Mouse (Mus musculus) heart, postnatal 4 days (tissue): ENCODE measurements around the gene Hoxd9. TPM values are rescaled to one million over a fixed set of nuclear protein-coding genes. Genes with fewer than 3 reads are reported as not detected.

Experiments
- DNase-seq: peaks from one replicate; pipeline ENCODE4 v3.0.0; 2021
- total RNA-seq, 2 experiments: library from RNA; stranded (reverse); gene quantifications; 2 replicates each; pipeline ENCODE4 v1.2.3; 2021

The Hoxd9 gene
- total RNA-seq, 2 experiments from 2014 or later = 0.12 to 0.27 TPM

DNA sequence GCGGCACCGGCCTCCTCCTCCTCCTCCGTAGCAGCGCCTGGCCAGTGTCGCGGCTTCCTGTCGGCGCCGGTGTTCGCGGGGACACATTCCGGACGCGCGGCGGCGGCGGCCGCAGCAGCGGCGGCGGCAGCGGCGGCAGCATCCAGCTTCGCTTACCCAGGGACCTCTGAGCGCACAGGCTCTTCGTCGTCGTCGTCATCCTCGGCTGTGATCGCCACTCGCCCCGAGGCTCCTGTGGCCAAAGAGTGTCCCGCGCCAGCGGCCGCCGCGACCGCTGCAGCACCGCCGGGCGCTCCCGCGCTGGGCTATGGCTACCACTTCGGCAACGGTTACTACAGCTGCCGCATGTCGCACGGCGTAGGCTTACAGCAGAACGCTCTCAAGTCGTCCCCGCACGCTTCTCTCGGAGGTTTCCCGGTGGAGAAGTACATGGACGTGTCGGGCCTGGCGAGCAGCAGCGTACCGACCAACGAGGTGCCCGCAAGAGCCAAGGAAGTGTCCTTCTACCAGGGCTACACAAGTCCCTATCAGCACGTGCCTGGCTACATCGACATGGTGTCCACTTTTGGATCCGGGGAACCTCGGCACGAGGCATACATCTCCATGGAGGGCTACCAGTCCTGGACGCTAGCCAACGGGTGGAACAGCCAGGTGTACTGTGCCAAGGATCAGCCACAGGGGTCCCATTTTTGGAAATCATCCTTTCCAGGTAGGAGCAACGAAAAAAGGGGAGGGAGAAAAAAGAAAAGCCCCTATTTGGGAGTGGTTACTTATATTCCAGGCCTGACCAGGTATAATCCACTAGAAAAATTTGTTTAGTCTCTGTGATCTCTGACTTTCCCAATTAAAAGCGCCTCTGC lies 28.9 kb upstream of the Hoxd9 start:
- no peak for DNase-seq

DNA sequence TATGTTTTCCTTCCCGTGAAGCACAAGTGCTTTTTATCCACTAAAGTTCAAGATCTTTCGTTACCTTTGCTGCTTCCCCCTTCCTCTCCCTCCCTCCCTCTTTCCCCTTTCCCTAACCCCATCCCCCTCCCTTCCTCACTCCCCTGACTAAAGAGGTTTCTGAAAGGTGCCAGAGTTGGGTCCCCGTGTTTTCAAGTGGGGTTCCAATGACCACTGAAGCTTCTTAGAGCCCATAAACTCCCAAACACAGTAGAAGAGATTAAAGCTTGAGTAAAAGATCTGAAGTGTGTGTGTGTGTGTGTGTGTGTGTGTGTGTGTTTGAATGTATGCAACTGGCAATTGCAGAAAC lies 28.3 kb upstream of the Hoxd9 start:
- no peak for DNase-seq

GRCm38 (mm10) chr2:74669650-74670235 lies 27.8 kb upstream of the Hoxd9 start:
- DNase-seq = no peak

- no peak for DNase-seq
These were observed 26.8 kb upstream of the Hoxd9 start for GRCm38 (mm10) chr2:74670632-74671188.

- no peak for DNase-seq
These were observed 25.7 kb upstream of the Hoxd9 start for GRCm38 (mm10) chr2:74671847-74672246.

GRCm38 (mm10) chr2:74672481-74673362 lies 24.8 kb upstream of the Hoxd9 start:
- peak; percentile 75 for DNase-seq

DNA sequence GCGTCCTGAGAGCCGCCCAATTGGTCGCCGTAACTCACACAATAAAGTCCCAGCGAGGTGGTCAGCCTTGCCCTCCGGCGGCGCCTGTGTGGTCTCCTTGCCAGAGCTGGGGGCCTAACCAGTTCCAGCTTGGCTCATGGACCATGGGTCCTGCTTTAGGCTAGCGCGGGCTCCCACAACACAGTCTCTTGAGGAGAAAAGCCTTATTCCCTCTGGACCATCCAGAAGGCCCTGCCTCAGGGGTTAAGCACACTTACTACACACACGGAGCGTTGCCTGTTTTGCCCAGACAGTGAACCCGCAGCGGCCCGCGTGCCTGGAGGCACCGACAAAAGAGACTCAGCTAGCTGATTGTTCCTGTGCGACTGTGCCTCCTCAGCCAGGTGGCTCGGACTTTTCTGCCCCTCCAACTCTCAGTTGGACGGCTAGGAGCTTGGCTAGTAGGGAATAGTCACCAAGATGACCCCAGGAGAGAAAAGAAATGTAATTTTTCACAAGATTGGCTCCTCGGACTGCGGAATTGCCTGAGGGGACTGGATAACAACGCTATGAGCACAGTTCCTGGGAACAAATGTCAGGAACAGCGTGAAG lies 23.6 kb upstream of the Hoxd9 start:
- no peak for DNase-seq

DNA sequence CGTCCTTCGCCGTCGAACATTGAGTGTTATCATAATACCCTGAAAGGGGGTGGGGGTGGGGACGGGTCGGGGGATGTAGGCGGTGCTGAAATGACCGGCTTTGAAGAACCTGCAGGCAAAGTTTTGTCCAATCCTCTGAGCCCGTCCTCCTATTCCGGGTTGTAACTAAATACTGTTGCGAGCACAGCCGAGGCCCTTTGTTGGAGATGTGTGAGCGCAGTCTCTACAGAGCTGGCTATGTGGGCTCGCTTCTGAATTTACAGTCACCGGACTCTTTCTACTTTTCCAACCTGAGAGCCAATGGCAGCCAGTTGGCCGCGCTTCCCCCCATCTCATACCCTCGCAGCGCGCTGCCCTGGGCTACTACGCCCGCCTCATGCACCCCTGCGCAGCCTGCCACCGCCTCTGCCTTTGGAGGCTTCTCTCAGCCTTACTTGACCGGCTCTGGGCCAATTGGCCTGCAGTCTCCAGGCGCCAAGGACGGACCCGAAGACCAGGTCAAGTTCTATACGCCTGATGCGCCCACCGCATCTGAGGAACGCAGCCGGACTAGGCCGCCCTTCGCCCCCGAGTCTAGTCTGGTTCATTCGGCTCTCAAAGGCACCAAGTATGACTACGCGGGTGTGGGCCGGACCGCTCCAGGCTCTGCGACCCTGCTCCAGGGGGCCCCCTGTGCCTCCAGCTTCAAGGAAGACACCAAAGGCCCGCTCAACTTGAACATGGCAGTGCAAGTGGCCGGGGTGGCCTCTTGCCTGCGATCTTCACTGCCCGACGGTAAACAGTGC lies 22.5 kb upstream of the Hoxd9 start, which contains the start of gene Hoxd12:
Hoxd12 (plus strand) TSS at position 133 of the 785 bp plus-strand sequence.
- no peak for DNase-seq

- no peak for DNase-seq
These were observed 21.8 kb upstream of the Hoxd9 start for GRCm38 (mm10) chr2:74675666-74676282.

GRCm38 (mm10) chr2:74676376-74677052 lies 21.0 kb upstream of the Hoxd9 start:
- no peak for DNase-seq

DNA sequence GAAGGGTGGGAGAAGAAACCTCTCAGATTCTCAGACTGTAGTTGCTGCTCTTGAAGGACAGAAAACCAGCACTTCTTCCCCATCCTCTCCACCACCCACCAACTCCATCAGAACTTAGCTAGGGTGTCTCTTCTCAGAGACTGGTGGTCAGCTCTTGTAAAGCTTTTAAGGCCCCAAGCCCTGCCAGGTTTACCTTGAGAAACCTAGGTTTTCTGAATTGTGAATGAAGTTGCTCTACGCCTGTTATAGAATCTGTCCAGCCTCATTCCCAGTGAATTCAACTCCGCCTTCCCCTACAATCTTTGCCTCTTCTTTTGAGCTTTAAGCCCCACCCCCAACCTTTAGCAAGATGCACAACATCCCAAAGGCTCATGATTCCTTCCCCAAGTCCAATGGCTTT lies 20.4 kb upstream of the Hoxd9 start:
- DNase-seq = no peak

- no peak for DNase-seq
These were observed 18.5 kb upstream of the Hoxd9 start, which contains the start of gene Hoxd11 for GRCm38 (mm10) chr2:74678891-74679595. TSS of gene Hoxd11 (plus strand) at chr2:74679557.

DNA sequence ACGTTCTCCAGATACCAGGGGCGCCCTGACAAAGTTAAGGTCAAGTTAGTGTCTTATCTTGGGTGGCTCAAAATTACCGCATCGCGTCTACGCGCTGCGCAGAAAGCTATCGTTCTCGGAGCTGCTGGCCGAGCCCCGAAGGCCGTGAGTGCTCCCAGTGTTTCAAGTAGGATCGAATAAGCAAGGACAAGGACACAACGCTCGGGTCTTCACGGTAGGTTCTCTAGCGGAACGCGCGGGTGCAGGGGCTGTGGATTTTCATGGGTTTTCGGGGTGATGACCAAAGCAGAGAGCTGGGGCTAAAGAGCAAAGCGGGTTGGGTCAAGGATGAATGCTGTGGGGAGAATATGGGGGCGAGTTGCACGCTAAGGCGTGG lies 17.9 kb upstream of the Hoxd9 start:
- DNase-seq = no peak

DNA sequence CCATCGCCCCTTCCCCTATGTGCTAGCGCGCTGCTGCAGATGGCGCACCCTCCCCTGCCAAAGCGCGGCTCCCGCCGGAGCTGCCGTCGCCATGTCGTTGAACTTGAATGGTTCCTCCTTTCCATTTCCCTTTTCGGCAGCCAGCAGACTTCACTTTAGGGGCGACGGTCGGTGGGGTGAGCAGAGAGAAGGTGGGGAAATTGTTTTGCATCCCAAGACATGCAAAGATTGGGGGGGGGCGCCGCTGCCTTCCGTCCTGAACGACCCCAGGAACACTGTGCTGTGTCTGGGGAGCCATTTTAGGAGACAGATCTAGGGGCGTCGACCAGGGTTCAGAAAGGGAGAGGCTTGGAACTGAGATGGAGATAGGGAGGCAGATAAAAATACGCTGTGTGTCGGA lies 17.5 kb upstream of the Hoxd9 start:
- no peak for DNase-seq

DNA sequence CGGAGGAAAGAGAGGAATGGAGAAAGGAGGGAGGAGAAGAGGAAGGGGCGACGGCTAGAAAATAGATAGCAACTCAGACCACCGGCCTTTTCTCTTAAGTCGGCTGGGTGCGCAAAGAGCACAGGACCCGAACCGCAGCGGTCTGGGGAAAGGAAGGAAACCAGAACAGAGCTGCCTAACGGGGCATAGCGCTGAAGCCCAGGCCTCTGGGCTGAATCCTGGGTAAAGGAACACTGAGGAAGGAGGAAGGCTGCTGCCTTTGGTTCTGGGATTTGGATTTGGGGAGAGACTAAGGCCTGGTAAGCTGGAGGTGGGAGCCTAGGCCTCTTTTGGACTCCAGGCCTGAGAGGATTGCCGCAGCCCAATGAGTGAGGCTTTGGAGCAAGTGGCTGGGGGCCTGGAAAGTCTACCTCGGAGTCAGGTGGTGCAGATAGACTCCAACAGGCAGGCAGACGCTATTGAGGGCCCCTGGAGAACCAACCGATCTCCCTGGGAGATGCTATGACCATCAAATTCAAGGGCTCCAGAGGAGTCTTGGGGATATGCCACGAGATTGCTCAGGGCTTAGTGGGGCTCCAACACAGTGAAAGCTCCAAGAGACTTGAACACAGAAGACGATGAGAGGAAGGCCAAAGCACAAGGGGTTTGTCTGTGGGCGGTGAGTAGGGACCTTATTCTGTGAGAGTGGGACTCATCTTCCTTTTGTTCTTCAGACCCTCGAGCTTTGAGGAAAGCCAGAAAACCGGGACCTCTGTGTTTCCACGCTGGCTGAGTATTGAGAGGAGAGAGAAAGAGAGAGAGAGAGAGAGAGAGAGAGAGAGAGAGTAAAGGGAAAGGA lies 16.7 kb upstream of the Hoxd9 start:
- no peak for DNase-seq

DNA sequence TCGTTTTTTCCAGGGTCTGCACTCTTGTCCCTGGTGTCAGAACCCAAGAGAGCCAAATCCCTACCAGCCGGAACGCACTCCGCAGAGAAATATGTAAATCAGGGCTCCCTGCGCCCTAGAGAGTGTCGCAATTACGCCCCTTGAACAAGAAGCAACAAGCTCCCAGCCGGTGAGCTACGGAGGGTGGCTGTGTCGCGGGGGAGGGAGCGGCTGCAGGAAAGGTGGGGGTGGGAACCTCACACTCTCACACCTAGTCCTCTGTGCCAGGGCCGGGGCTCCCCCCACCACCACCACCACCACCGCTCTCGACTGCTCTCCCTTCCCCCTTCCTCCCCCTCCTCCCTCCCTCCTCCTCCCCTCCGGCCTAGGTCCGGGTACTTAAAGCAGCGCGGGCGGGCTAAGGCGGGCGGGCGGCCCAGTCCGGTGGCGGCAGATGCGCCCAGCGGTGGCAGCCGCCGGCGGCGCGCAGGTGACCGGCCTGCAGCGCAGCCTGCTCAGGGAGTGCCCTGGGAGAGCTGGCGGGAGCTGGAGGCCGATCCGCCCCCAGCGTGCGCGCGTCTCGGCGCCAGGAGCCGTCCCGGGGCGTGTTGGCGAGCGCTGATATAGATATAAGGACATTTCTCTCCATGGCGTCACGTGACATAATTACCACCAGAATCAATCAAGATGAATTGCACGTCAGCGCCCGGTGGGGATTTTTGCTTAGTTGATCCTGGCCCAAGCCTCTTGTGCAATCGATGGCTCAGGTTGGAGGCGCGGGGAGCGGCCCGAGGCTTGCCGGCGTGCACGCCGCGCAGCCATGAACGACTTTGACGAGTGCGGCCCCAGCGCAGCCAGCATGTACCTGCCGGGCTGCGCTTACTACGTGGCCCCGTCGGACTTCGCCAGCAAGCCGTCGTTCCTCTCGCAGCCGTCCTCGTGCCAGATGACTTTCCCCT lies 15.7 kb upstream of the Hoxd9 start:
- DNase-seq = no peak

DNA sequence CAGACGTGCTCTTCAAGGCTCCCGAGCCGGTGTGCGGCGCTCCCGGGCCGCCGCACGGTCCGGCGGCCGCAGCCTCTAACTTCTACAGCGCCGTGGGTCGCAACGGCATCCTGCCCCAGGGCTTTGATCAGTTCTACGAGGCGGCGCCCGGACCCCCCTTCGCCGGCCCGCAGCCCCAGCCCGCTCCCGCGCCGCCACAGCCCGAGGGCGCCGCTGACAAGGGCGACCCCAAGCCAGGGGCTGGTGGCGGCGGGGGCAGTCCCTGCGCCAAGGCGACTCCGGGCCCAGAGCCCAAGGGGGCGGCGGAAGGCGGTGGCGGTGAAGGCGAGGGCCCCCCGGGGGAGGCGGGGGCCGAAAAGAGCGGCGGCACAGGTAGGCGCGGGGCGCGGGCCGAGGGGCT lies 14.7 kb upstream of the Hoxd9 start:
- DNase-seq = no peak
